Mouse (Mus musculus): ENCODE results near the gene Ccdc60.

GRCm38 (mm10) chr5:116312111-116312737 is 23.4 kb upstream of the Ccdc60 start:
- no peak for TF ChIP-seq POLR2A (IDR thresholded peaks at IDR 0.05; ENCODE audit: control insufficient read depth, extremely low read depth, insufficient read depth, low read length, poor library complexity)
- no peak for TF ChIP-seq CTCF (IDR thresholded peaks at IDR 0.05; ENCODE audit: borderline replicate concordance, control insufficient read depth, extremely low read depth, insufficient read depth, low read length, poor library complexity)

Measured in thymus, adult 2 months (tissue).